Mouse (Mus musculus) inflammation-experienced regulatory T-cells, adult 6 months (primary cell): Measurements from ENCODE around the gene Rxfp4. TPM values are rescaled to one million over a fixed set of nuclear protein-coding genes. Genes with fewer than 3 reads are reported as not detected.

Experiments used
- ATAC-seq: one replicate; pipeline ENCODE4 v1.8.0; 2017
- polyA plus RNA-seq, 3 experiments: library from polyadenylated mRNA; unstranded; fragments of 100-300 nt; shearing (Covaris generic); gene quantifications; one replicate each; pipeline ENCODE4 v1.2.1; 2017

The Rxfp4 gene
- not detected for polyA plus RNA-seq

- ATAC-seq = no peak
These were observed at the start of gene Rxfp4 for GRCm38 (mm10) chr3:88652846-88653515. Gene Rxfp4 (minus strand): TSS chr3:88653142.

DNA sequence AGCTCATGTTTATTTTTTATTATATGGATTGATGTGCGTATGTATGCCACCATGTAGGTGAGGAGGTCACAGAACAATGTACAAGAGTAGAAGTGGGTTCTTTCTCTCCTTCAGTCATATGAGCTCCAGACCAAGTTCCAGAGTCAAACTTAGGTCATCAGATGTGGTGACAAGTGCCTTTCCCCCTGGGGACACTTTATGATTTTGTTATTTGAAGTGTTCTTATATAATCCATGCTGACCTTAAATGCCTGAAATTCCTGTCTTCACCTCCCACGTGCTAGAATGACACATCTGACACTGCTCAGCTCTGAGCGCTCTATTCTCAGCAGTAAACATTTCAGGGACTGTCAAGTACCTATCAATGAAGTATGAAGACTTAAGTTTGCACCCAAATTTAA is 48.3 kb upstream of the Rxfp4 start:
- no peak for ATAC-seq

- no peak for ATAC-seq
These were observed 47.3 kb upstream of the Rxfp4 start for GRCm38 (mm10) chr3:88700247-88700646.

DNA sequence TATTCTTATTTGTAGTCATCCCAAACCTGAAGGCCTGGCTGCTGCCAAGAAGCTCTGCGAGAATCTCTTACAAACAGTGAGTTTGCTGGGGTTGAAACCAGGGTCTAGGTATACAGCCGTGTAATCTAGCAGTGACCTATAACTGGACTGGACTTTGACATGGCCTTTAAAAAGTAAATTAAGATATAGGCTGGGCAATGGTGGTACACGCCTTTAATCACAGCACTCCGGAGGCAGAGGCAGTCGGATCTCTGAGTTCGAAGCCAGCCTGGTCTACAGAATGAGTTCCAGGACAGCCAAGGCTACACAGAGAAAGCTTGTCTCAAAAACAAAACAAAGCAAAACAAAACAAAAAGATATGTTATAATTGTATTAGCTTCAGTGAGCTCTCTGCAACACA is 45.9 kb upstream of the Rxfp4 start:
- no peak for ATAC-seq

DNA sequence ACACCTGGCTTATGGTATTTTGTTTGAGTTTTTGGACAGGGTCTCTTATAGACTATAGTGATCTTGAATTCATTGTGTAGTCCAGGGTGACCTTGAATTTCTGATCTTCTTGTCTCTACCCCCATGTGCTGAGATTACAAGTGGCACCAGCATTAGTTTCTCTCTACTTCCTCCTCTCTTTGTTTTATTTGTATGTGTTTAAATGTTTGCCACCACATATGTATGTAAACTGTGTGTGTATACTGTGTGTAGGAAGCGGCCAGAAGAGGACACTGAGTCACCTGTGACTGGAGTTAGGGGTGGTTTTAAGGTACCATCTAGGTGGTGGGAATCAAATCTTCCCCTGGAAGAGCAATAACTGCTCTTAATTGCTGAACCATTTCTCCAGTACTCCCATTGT is 45.1 kb upstream of the Rxfp4 start:
- no peak for ATAC-seq

GRCm38 (mm10) chr3:88695545-88695944 is 42.6 kb upstream of the Rxfp4 start:
- no peak for ATAC-seq

DNA sequence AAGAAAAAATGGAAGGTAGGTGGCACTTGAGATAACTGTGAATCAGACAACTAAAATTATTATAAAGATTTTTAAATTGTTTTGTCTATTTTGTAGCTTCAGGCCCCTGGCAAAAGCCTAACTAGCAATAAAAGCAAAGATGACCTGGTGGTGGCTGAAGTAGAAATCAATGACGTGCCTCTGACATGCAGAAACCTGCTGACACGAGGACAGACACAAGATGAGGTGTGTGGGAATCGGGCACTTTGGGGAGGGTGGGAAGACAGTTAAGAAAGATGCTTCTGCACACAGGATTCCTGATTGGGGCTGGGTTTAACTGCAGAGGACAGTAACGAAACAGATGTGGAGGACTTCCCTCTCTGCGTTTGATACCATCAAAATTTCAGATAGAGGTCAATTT is 36.1 kb upstream of the Rxfp4 start:
- no peak for ATAC-seq

- ATAC-seq = no peak
These were observed 34.0 kb upstream of the Rxfp4 start for GRCm38 (mm10) chr3:88686734-88687611.

GRCm38 (mm10) chr3:88685958-88686451 is 33.1 kb upstream of the Rxfp4 start:
- peak; percentile 3 for ATAC-seq

- ATAC-seq = peak; percentile 97
These were observed 32.3 kb upstream of the Rxfp4 start, which contains the start of gene Khdc4 for GRCm38 (mm10) chr3:88684980-88685941. Gene Khdc4 (plus strand): TSS chr3:88685803.

- ATAC-seq = no peak
These were observed 31.5 kb upstream of the Rxfp4 start for GRCm38 (mm10) chr3:88684236-88684979.

- ATAC-seq = no peak
These were observed 30.9 kb upstream of the Rxfp4 start for GRCm38 (mm10) chr3:88683814-88684213.

GRCm38 (mm10) chr3:88677399-88677798 is 24.5 kb upstream of the Rxfp4 start:
- peak; percentile 56 for ATAC-seq

DNA sequence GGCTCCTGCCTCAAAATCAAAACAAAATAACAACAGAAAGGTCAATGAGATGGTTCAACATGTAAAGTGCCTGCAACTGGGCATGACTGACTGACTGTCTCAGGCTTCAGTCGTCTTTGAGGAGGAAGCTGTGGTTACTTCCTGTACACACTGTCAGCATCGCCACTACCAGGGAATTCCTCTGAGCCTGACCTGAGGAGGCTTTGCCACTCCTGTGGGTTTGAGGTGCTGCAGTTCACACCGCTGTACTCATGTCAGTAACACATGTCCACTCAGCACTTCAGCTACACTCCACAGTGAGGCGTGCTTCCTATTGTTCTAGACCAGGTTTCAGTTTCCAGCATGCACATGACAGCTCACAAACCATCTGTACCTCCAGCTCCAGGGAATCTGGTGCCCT is 11.2 kb upstream of the Rxfp4 start:
- ATAC-seq = peak; percentile 41

DNA sequence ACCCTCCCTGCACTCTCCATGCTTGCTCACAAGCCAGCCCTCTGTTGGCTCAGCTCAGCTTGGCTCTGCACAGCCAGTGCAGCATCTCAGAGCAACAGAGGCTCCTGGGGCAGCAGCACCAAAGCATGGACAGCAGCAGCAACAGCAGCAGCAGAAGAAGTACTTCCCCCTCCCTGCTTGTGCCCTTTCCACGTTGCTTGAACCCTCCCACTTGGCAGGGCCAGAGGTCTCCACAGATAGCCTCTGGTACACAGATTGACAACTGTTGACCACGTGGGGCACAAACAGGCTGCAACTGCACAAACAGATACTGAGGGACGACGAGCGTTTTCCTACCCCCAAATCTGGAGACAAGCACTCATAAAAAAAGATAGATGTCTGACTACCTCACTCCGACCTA is 6.9 kb upstream of the Rxfp4 start:
- ATAC-seq = no peak

- no peak for ATAC-seq
These were observed 5.6 kb upstream of the Rxfp4 start for GRCm38 (mm10) chr3:88658441-88659127.

GRCm38 (mm10) chr3:88655619-88656018 is 2.7 kb upstream of the Rxfp4 start:
- no peak for ATAC-seq

GRCm38 (mm10) chr3:88654621-88655020 is 1.7 kb upstream of the Rxfp4 start:
- no peak for ATAC-seq

- ATAC-seq = no peak
These were observed 801 bp upstream of the Rxfp4 start for GRCm38 (mm10) chr3:88653516-88654370.
